Mouse (Mus musculus) midbrain, embryonic 14.5 days (tissue): ENCODE results near the gene Gm12216. TPM values are rescaled to one million over a fixed set of nuclear protein-coding genes. Genes with fewer than 3 reads are reported as not detected.
"Not testable (repeated sequence)": the region's sequence is repeated elsewhere in the genome, so short reads cannot be mapped to it uniquely, and the experiment has no call there.

ENCODE experiments used
- ATAC-seq: fragments of 200-750 bp; cut with Nextera tagmentation; 2 replicates; pipeline ENCODE4 v1.8.0; 2017; ENCODE audit warnings: moderate number of reproducible peaks, moderate library complexity; ENCODE audit not compliant: low FRiP score, low TSS enrichment
- DNase-seq: peaks from one replicate; pipeline ENCODE4 v3.0.0-alpha.2; 2015
- H3K27ac ChIP-seq: fragments of 300-500 bp; sonication (generic); replicated peaks from 2 replicates; pipeline ENCODE4 v1.5.1; 2014; ENCODE audit warnings: mild to moderate bottlenecking, low read depth, low read length, moderate library complexity
- H3K27me3 ChIP-seq: fragments of 300-500 bp; sonication (generic); 2 replicates; pipeline ENCODE4 v1.6.1; 2014; ENCODE audit warnings: low read length, control low read depth, mixed read lengths; ENCODE audit not compliant: control insufficient read depth, insufficient read depth
- H3K36me3 ChIP-seq: fragments of 300-500 bp; sonication (generic); 2 replicates; pipeline ENCODE4 v1.6.1; 2014; ENCODE audit warnings: low read length, control low read depth; ENCODE audit not compliant: control insufficient read depth, insufficient read depth
- H3K4me1 ChIP-seq: fragments of 300-500 bp; sonication (generic); 2 replicates; pipeline ENCODE4 v1.6.1; 2014; ENCODE audit warnings: mild to moderate bottlenecking, antibody characterized with exemption, low read length, control low read depth; ENCODE audit not compliant: control insufficient read depth, insufficient read depth
- H3K4me2 ChIP-seq: fragments of 300-500 bp; sonication (generic); 2 replicates; pipeline ENCODE4 v1.6.1; 2014; ENCODE audit warnings: mild to moderate bottlenecking, low read length, moderate library complexity
- H3K4me3 ChIP-seq: fragments of 300-500 bp; sonication (generic); replicated peaks from 2 replicates; pipeline ENCODE4 v1.5.1; 2014; ENCODE audit warnings: low read depth, low read length
- H3K9ac ChIP-seq: fragments of 300-500 bp; sonication (generic); replicated peaks from 2 replicates; pipeline ENCODE4 v1.6.1; 2014; ENCODE audit warnings: mild to moderate bottlenecking, low read length, moderate library complexity
- H3K9me3 ChIP-seq: fragments of 300-500 bp; sonication (generic); 2 replicates; pipeline ENCODE4 v1.6.1; 2016; ENCODE audit warnings: low read length, control low read depth, mixed read lengths; ENCODE audit not compliant: control insufficient read depth
- WGBS: fragments of 180-500 bp; shearing (Covaris S2); extraction: QIAGEN DNeasy Blood & Tissue Kit; methylation state at CpG from one replicate; pipeline ENCODE4 v1.1.7; 2014; 5-methylcytosine and 5-hydroxymethylcytosine counted together
- polyA plus RNA-seq: library from polyadenylated mRNA; unstranded; fragments of >200 nt; fragmentation: Nextera tagmentation; extraction: Ambion mirVana; gene quantifications from 2 replicates; pipeline ENCODE4 v1.2.1, GENCODE M21; 2014

The Gm12216 gene
- polyA plus RNA-seq, 1 experiment from 2014 or later: 0.57 TPM

DNA sequence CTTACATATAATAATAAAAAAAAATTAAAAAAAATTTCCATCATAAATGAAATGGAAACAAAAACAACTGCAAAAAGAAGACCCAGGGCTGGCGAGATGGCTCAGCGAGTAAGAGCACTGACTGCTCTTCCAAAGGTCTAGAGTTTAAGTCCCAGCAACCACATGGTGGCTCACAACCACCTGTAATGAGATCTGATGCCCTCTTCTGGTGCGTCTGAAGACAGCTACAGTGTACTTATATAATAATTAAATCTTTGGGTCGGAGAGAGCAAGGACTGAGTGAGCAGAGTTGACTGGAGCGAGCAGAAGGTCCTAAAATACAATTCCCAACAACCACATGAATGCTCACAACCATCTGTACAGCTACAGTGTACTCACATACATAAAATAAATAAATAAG is 19.0 kb upstream of the Gm12216 start:
- WGBS: 81% methylated on average over 5 of the region's 5 CpGs
- not testable (repeated sequence) for H3K27me3 ChIP-seq, H3K27ac ChIP-seq, H3K9ac ChIP-seq, H3K4me1 ChIP-seq, H3K4me3 ChIP-seq, ATAC-seq, DNase-seq, H3K4me2 ChIP-seq, H3K36me3 ChIP-seq, H3K9me3 ChIP-seq

GRCm38 (mm10) chr11:53876488-53876887 is 17.4 kb upstream of the Gm12216 start:
- no peak overlapping the region for H3K9ac ChIP-seq
- peaks cover 16% of the 10 kb centered on the region for H3K36me3 ChIP-seq
- no peaks in the 10 kb centered on the region for H3K9me3 ChIP-seq
- H3K4me2 ChIP-seq: no peak overlapping the region
- no peak for ATAC-seq
- H3K27ac ChIP-seq: no peak overlapping the region
- H3K27me3 ChIP-seq: no peaks in the 10 kb centered on the region
- no peak overlapping the region for H3K4me3 ChIP-seq
- no peak for DNase-seq
- WGBS: 86% methylated on average over 4 of the region's 4 CpGs
- H3K4me1 ChIP-seq: no peaks in the 10 kb centered on the region

DNA sequence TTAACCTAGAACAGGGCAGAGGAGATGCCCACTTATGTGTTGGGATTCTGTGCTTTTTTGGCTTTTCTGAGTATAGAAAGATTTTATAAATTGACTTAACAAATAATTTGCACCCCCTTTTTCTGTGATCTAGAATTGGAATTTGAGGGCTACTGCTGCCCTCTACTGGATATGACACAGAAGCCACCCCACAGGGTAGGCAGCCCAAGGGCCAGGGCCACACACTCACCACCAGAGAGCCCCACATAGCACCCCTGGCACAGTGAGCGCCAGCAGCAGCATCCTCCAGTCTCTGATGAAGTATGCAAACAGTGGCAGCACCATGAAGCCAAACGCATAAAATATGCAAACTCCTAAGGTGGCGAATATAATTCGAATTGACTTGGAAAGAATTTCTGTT is 15.7 kb upstream of the Gm12216 start:
- Histone ChIP-seq H3K9me3 (no peaks in the 10 kb centered on the region), H3K27ac (no peak overlapping the region), H3K27me3 (no peaks in the 10 kb centered on the region), H3K9ac (no peak overlapping the region), H3K36me3 (peaks cover 16% of the 10 kb centered on the region), H3K4me2 (no peak overlapping the region), H3K4me3 (no peak overlapping the region), H3K4me1 (no peaks in the 10 kb centered on the region)
- DNase-seq (no peak), ATAC-seq (no peak)
- WGBS: 84% methylated on average over 4 of the region's 4 CpGs

GRCm38 (mm10) chr11:53873909-53874704 is 15.1 kb upstream of the Gm12216 start:
- H3K4me3 ChIP-seq, H3K9me3 ChIP-seq, H3K27me3 ChIP-seq, ATAC-seq, H3K4me1 ChIP-seq, DNase-seq, H3K4me2 ChIP-seq, H3K9ac ChIP-seq, H3K27ac ChIP-seq: not testable (repeated sequence)
- WGBS: 60% methylated on average over 5 of the region's 5 CpGs
- H3K36me3 ChIP-seq: peaks cover 16% of the 10 kb centered on the region

GRCm38 (mm10) chr11:53871786-53872507 is 12.9 kb upstream of the Gm12216 start:
- no peaks in the 10 kb centered on the region for H3K9me3 ChIP-seq
- H3K4me3 ChIP-seq: no peak overlapping the region
- H3K27ac ChIP-seq: no peak overlapping the region
- no peaks in the 10 kb centered on the region for H3K4me1 ChIP-seq
- WGBS: 92% methylated on average over 2 of the region's 2 CpGs
- H3K9ac ChIP-seq: no peak overlapping the region
- H3K4me2 ChIP-seq: no peak overlapping the region
- H3K27me3 ChIP-seq: no peaks in the 10 kb centered on the region
- peaks cover 16% of the 10 kb centered on the region for H3K36me3 ChIP-seq
- ATAC-seq (no peak), DNase-seq (no peak)

GRCm38 (mm10) chr11:53869172-53869571 is 10.1 kb upstream of the Gm12216 start:
- H3K9ac ChIP-seq: no peak overlapping the region
- ATAC-seq: no peak
- peaks cover 15% of the 10 kb centered on the region for H3K36me3 ChIP-seq
- H3K27ac ChIP-seq: no peak overlapping the region
- DNase-seq: no peak
- 94% methylated on average over 5 of the region's 5 CpGs for WGBS
- H3K4me1 ChIP-seq: no peaks in the 10 kb centered on the region
- H3K9me3 ChIP-seq: no peaks in the 10 kb centered on the region
- no peak overlapping the region for H3K4me3 ChIP-seq
- H3K4me2 ChIP-seq: no peak overlapping the region
- H3K27me3 ChIP-seq: no peaks in the 10 kb centered on the region

DNA sequence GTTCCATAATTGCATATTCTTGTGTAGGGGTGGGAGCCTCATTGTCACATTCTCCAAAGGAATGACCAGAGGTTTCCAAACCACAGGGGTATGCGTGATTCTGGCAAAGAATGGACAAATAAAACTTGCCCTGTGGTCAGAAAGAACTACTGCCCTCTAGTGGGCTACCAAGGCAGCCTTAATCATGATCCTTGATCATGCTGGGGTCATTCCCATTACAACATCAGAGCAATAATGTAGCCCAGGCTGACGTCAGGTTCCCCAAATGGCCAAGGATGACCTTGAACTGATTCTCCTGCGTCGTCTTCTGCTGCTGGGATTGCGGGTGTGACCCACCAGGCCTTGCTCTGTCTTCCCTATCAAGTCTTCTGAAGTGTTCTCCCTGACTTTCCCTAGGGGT is 9.3 kb upstream of the Gm12216 start:
- H3K36me3 ChIP-seq: peaks cover 15% of the 10 kb centered on the region
- H3K27ac ChIP-seq, H3K9ac ChIP-seq, ATAC-seq, DNase-seq, H3K9me3 ChIP-seq, H3K4me2 ChIP-seq, H3K4me1 ChIP-seq, H3K4me3 ChIP-seq, H3K27me3 ChIP-seq: not testable (repeated sequence)
- 40% methylated on average over 5 of the region's 5 CpGs for WGBS

- not testable (repeated sequence) for H3K9me3 ChIP-seq, H3K9ac ChIP-seq, ATAC-seq, DNase-seq, H3K4me3 ChIP-seq, H3K27me3 ChIP-seq, H3K27ac ChIP-seq, H3K4me2 ChIP-seq, H3K36me3 ChIP-seq, H3K4me1 ChIP-seq
- 79% methylated on average over 1 of the region's 4 CpGs for WGBS
These were observed 5.8 kb upstream of the Gm12216 start for GRCm38 (mm10) chr11:53864724-53865310.
